Comparison of ENCODE assay signal across 8 mouse cellular contexts in genomic region chr4:135962946-135963345, GRCm38 (mm10). TPM values are rescaled to one million over a fixed set of nuclear protein-coding genes. Genes with fewer than 3 reads are reported as not detected.
DNase-seq lines count a peak whose midpoint lies in the region; ATAC-seq and TF ChIP-seq lines count a peak whose summit lies in the region.

No protein-coding gene starts in this region.

- whole genome bisulfite sequencing in heart, embryonic 16.5 days: 6% methylated on average over 15 of the region's 15 CpGs
- 7% methylated on average over 15 of the region's 15 CpGs for WGBS in hindbrain, embryonic 10.5 days
- WGBS in midbrain, embryonic 10.5 days: 5% methylated on average over 15 of the region's 15 CpGs

- TF ChIP-seq RAD21 in MEL (IDR thresholded peaks at IDR 0.05; ENCODE audit: low read depth, low read length): no peak

- no peak for DNase-seq in heart, adult 18-20 months
- DNase-seq in MEL (ENCODE audit: low read depth, low spot score): no peak
- no peak for DNase-seq in hindbrain, embryonic 10.5 days (ENCODE audit: low spot score)
- DNase-seq in midbrain, embryonic 10.5 days (ENCODE audit: low spot score): no peak
- DNase-seq in cerebellum, postnatal 25 days: no peak
- DNase-seq in cerebellum, adult 11 months: no peak
- DNase-seq in kidney, adult 11 months: no peak

- H3K4me3 ChIP-seq in heart, embryonic 16.5 days (ENCODE audit: low read length): peak overlapping the region; percentile 66
- peak overlapping the region; percentile 83 to 86 for H3K4me3 ChIP-seq in MEL (ENCODE audit: control insufficient read depth in 1 of 2, insufficient read depth in 1 of 2, low read depth in 2 of 2, low read length in 2 of 2)
- H3K4me3 ChIP-seq in hindbrain, embryonic 10.5 days: peak overlapping the region; percentile 78
- peak overlapping the region; percentile 90 for H3K4me3 ChIP-seq in midbrain, embryonic 10.5 days

- peak overlapping the region; percentile 95 for H3K9ac ChIP-seq in heart, embryonic 16.5 days (ENCODE audit: low read length)
- peak overlapping the region; percentile 90 for H3K9ac ChIP-seq in MEL (ENCODE audit: control insufficient read depth, low read depth, low read length, poor library complexity, severe bottlenecking)

- H3K79me2 ChIP-seq in MEL (ENCODE audit: control insufficient read depth, insufficient read depth, low read length, poor library complexity): peaks cover 7% of the 10 kb centered on the region; the same call in 1 of the 2 replicates

- TF ChIP-seq EP300 in MEL (IDR thresholded peaks at IDR 0.05; ENCODE audit: low read depth in 1 of 2, low read length in 2 of 2): no peak

- H3K27me3 ChIP-seq in heart, embryonic 16.5 days (ENCODE audit: control insufficient read depth, insufficient read depth, low read length): no peaks in the 10 kb centered on the region
- no peaks in the 10 kb centered on the region for H3K27me3 ChIP-seq in MEL (ENCODE audit: control insufficient read depth in 1 of 2, insufficient read depth in 2 of 2, low read length in 2 of 2)
- no peaks in the 10 kb centered on the region for H3K27me3 ChIP-seq in hindbrain, embryonic 10.5 days (ENCODE audit: insufficient read depth, poor library complexity, severe bottlenecking)
- H3K27me3 ChIP-seq in midbrain, embryonic 10.5 days (ENCODE audit: low read depth, poor library complexity, severe bottlenecking): no peaks in the 10 kb centered on the region; the same call in 1 of the 2 replicates

- peaks cover 19% of the 10 kb centered on the region for H3K4me1 ChIP-seq in heart, embryonic 16.5 days (ENCODE audit: control insufficient read depth, insufficient read depth, low read length)
- H3K4me1 ChIP-seq in MEL (ENCODE audit: control insufficient read depth in 1 of 2, insufficient read depth in 2 of 2, low read length in 2 of 2): peaks cover 4 to 7% of the 10 kb centered on the region in 2 experiments; a peak in 3 of 4 replicates
- peaks cover 28% of the 10 kb centered on the region for H3K4me1 ChIP-seq in hindbrain, embryonic 10.5 days (replicated peaks)
- peaks cover 30% of the 10 kb centered on the region for H3K4me1 ChIP-seq in midbrain, embryonic 10.5 days

- H3K36me3 ChIP-seq in heart, embryonic 16.5 days (ENCODE audit: control insufficient read depth, insufficient read depth): peaks cover 20% of the 10 kb centered on the region
- H3K36me3 ChIP-seq in MEL (ENCODE audit: control insufficient read depth in 1 of 2, insufficient read depth in 2 of 2, low read length in 2 of 2): peaks cover 0 to 6% of the 10 kb centered on the region in 2 experiments; a peak in 3 of 4 replicates
- H3K36me3 ChIP-seq in hindbrain, embryonic 10.5 days: peaks cover 55% of the 10 kb centered on the region
- H3K36me3 ChIP-seq in midbrain, embryonic 10.5 days: peaks cover 59% of the 10 kb centered on the region

- TF ChIP-seq CTCF in MEL (IDR thresholded peaks at IDR 0.05 in 2 of 3, conservative IDR thresholded peaks at IDR 0.05 in 1 of 3; ENCODE audit: control insufficient read depth in 1 of 3, insufficient read depth in 1 of 3, low read depth in 2 of 3, low read length in 3 of 3, poor library complexity in 1 of 3, severe bottlenecking in 1 of 3): no peak

- ATAC-seq in heart, embryonic 16.5 days (replicated peaks; ENCODE audit: extremely low read depth, insufficient read depth, low FRiP score): 0 out of 2 replicates have a peak, but pooled peaks have one; percentile 10

- H3K9me3 ChIP-seq in heart, embryonic 16.5 days (replicated peaks; ENCODE audit: control insufficient read depth, low read length): no peaks in the 10 kb centered on the region
- no peaks in the 10 kb centered on the region for H3K9me3 ChIP-seq in MEL (replicated peaks; ENCODE audit: insufficient read depth, low read length)
- no peaks in the 10 kb centered on the region for H3K9me3 ChIP-seq in hindbrain, embryonic 10.5 days
- H3K9me3 ChIP-seq in midbrain, embryonic 10.5 days (replicated peaks): no peaks in the 10 kb centered on the region

- H3K4me2 ChIP-seq in heart, embryonic 16.5 days (ENCODE audit: low read depth, low read length): peak overlapping the region; percentile 91

- TF ChIP-seq POLR2A in MEL (IDR thresholded peaks at IDR 0.05; ENCODE audit: control insufficient read depth in 1 of 2, insufficient read depth in 1 of 2, low read depth in 1 of 2, low read length in 2 of 2, poor library complexity in 1 of 2): no peak

- H3K27ac ChIP-seq in heart, embryonic 16.5 days (ENCODE audit: low read length): peak overlapping the region; percentile 92
- peak overlapping the region; percentile 93 for H3K27ac ChIP-seq in MEL (ENCODE audit: control insufficient read depth, low read depth, low read length)
- H3K27ac ChIP-seq in hindbrain, embryonic 10.5 days: peak overlapping the region; percentile 88
- H3K27ac ChIP-seq in midbrain, embryonic 10.5 days (replicated peaks): peak overlapping the region; percentile 92

TF ChIP-seq in MEL, 35 proteins besides CTCF, POLR2A, EP300 and RAD21:
- TF ChIP-seq CHD1 (IDR thresholded peaks at IDR 0.05; ENCODE audit: low read depth, low read length) (no peak), RCOR1 (IDR thresholded peaks at IDR 0.05; ENCODE audit: low read depth, low read length) (no peak), ETS1 (IDR thresholded peaks at IDR 0.05; ENCODE audit: low read depth, low read length) (0 out of 2 replicates have a peak, but pooled peaks have one; percentile 4), MAZ (IDR thresholded peaks at IDR 0.05; ENCODE audit: low read depth, low read length) (no peak), E2F4 (IDR thresholded peaks at IDR 0.05; ENCODE audit: borderline replicate concordance, low read depth, low read length) (no peak), JUND (IDR thresholded peaks at IDR 0.05; ENCODE audit: low read depth, low read length) (no peak)

RNA-seq across cellular contexts. Expression of gene Gale, which starts 0.6 kb away (rescaled TPM):
- 24.4 and 24.5 TPM in 2 replicates for polyA plus RNA-seq in heart, embryonic 16.5 days (2015; fragmentation: Nextera tagmentation; extraction: Ambion mirVana)
- 1 to 10 TPM; 1.8 to 2.7 TPM for total RNA-seq in heart, adult 18-20 months (2021)
- 23.3 and 24.5 TPM in 2 replicates for total RNA-seq in MEL (2012; rRNA removed)
- polyA plus RNA-seq in MEL (2012; ENCODE audit: insufficient read depth in 1 of 2, insufficient read length in 2 of 2, low read depth in 1 of 2, low replicate concordance in 2 of 2, missing spikeins in 1 of 2): 10 to 100 TPM in 1 of 2 experiments, not detected in 1; 31.2 TPM
- 48.5 and 49.7 TPM in 2 replicates for polyA plus RNA-seq in hindbrain, embryonic 10.5 days (2016; fragmentation: Nextera tagmentation; extraction: Ambion mirVana)
- polyA plus RNA-seq in midbrain, embryonic 10.5 days (2016; fragmentation: Nextera tagmentation; extraction: Ambion mirVana): 47.2 and 47.6 TPM in 2 replicates

RNA-seq across cellular contexts. Expression of gene Lypla2, which starts 9.5 kb away (rescaled TPM):
- polyA plus RNA-seq in heart, embryonic 16.5 days (2015; fragmentation: Nextera tagmentation; extraction: Ambion mirVana): 73.2 and 77.3 TPM in 2 replicates
- 10 to 100 TPM; 36.6 to 37.8 TPM for total RNA-seq in heart, adult 18-20 months (2021)
- 53.8 and 65.1 TPM in 2 replicates for total RNA-seq in MEL (2012; rRNA removed)
- polyA plus RNA-seq in MEL (2012; ENCODE audit: insufficient read depth in 1 of 2, insufficient read length in 2 of 2, low read depth in 1 of 2, low replicate concordance in 2 of 2, missing spikeins in 1 of 2): 10 to 100 TPM in 1 of 2 experiments, not detected in 1; 95.6 TPM
- 213 and 223 TPM in 2 replicates for polyA plus RNA-seq in hindbrain, embryonic 10.5 days (2016; fragmentation: Nextera tagmentation; extraction: Ambion mirVana)
- polyA plus RNA-seq in midbrain, embryonic 10.5 days (2016; fragmentation: Nextera tagmentation; extraction: Ambion mirVana): 214 and 220 TPM in 2 replicates

RNA-seq across cellular contexts. Expression of gene Hmgcl, which starts 16.7 kb away (rescaled TPM):
- polyA plus RNA-seq in heart, embryonic 16.5 days (2015; fragmentation: Nextera tagmentation; extraction: Ambion mirVana): 94.3 and 99.6 TPM in 2 replicates
- 10 to 100 TPM; 87.3 to 91.7 TPM for total RNA-seq in heart, adult 18-20 months (2021)
- 48.5 and 48.7 TPM in 2 replicates for total RNA-seq in MEL (2012; rRNA removed)
- polyA plus RNA-seq in MEL (2012; ENCODE audit: insufficient read depth in 1 of 2, insufficient read length in 2 of 2, low read depth in 1 of 2, low replicate concordance in 2 of 2, missing spikeins in 1 of 2): 10 to 100 TPM in 1 of 2 experiments, not detected in 1; 66.5 TPM
- 60.3 and 61.4 TPM in 2 replicates for polyA plus RNA-seq in hindbrain, embryonic 10.5 days (2016; fragmentation: Nextera tagmentation; extraction: Ambion mirVana)
- polyA plus RNA-seq in midbrain, embryonic 10.5 days (2016; fragmentation: Nextera tagmentation; extraction: Ambion mirVana): 64.5 and 70.1 TPM in 2 replicates

RNA-seq across cellular contexts. Expression of gene Pithd1, which starts 24.1 kb away (rescaled TPM):
- polyA plus RNA-seq in heart, embryonic 16.5 days (2015; fragmentation: Nextera tagmentation; extraction: Ambion mirVana): 45.1 and 64.5 TPM in 2 replicates
- 10 to 100 TPM; 22.1 to 25.1 TPM for total RNA-seq in heart, adult 18-20 months (2021)
- 75.5 and 77.7 TPM in 2 replicates for total RNA-seq in MEL (2012; rRNA removed)
- polyA plus RNA-seq in MEL (2012; ENCODE audit: insufficient read depth in 1 of 2, insufficient read length in 2 of 2, low read depth in 1 of 2, low replicate concordance in 2 of 2, missing spikeins in 1 of 2): 10 to 100 TPM in 1 of 2 experiments, not detected in 1; 62.8 TPM
- 60.7 and 61.2 TPM in 2 replicates for polyA plus RNA-seq in hindbrain, embryonic 10.5 days (2016; fragmentation: Nextera tagmentation; extraction: Ambion mirVana)
- 66.3 and 69.6 TPM in 2 replicates for polyA plus RNA-seq in midbrain, embryonic 10.5 days (2016; fragmentation: Nextera tagmentation; extraction: Ambion mirVana)

RNA-seq across cellular contexts. Expression of gene Fuca1, which starts 42.4 kb away (rescaled TPM):
- polyA plus RNA-seq in heart, embryonic 16.5 days (2015; fragmentation: Nextera tagmentation; extraction: Ambion mirVana): 50.7 and 52.8 TPM in 2 replicates
- 10 to 100 TPM; 31.7 to 35.3 TPM for total RNA-seq in heart, adult 18-20 months (2021)
- 26.8 and 33.7 TPM in 2 replicates for total RNA-seq in MEL (2012; rRNA removed)
- polyA plus RNA-seq in MEL (2012; ENCODE audit: insufficient read depth in 1 of 2, insufficient read length in 2 of 2, low read depth in 1 of 2, low replicate concordance in 2 of 2, missing spikeins in 1 of 2): 10 to 100 TPM in 1 of 2 experiments, not detected in 1; 48.6 TPM
- polyA plus RNA-seq in hindbrain, embryonic 10.5 days (2016; fragmentation: Nextera tagmentation; extraction: Ambion mirVana): 54.3 and 59.5 TPM in 2 replicates
- polyA plus RNA-seq in midbrain, embryonic 10.5 days (2016; fragmentation: Nextera tagmentation; extraction: Ambion mirVana): 54.0 and 63.7 TPM in 2 replicates
